Mouse (Mus musculus) spleen, adult 12 weeks (tissue): ENCODE results near the gene Pde2a.
A peak's percentile ranks its signal among the peaks of the same experiment; 100 is the strongest.

Experiments
- DNase-seq: peaks from one replicate; pipeline ENCODE4 v3.0.0; 2022; ENCODE audit warnings: low spot score

Pde2a gene

DNA sequence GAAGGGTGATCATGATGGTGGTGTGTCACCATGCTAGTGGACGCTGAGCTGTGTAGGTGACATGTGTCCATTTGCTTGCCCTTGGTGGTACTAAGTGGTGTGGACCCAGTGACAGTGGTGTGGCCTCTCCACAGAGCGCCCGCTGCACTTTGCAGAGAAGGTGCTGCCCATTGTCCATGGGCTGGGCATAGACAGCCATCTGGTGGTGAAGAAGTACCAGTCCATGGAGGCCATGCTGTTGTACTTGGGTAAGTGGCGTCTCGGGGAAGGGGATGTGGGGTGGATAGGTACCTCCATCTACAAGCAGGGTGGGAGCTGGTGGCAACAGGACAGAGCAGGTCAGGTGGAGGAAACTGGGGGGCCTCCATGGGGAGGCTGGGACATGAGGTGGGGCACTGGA is 17.7 kb upstream of the Pde2a start:
- DNase-seq = no peak

DNA sequence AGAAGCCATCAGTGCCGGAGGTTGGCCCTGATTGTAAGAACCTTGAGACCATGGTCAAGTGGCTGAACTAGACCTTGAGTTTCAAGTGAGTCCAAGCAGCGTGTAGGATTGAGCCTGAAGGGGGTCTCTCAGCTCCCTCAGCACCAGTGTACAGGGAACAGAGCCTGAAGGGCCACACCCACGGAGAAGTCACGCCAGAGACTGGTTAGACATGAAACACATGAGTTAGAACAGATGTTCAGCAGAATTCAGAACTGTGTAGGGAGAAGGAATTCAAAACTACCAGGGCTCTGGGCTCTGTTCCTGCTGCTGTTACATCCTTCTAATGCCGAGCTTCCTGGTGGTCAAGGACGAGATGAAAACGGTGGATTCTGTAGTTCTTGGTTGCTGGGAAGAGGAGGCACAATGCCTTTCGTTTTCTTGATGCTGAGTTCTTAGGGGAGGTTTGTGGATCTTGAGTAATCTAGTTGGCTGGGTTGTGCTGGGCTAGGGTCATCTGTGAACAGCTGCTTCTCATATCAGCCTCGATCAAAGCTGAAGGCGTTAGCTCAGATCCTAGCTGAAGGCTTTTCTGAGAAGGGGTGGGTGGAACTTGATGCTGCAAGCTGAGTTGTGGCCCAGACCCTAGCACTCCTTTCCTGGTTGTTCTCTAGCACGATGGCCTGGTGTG is 11.1 kb upstream of the Pde2a start, which contains the start of gene Gm45837:
Gene Gm45837 (plus strand): TSS at position 620 of the 670 bp plus-strand sequence.
- no peak for DNase-seq

DNA sequence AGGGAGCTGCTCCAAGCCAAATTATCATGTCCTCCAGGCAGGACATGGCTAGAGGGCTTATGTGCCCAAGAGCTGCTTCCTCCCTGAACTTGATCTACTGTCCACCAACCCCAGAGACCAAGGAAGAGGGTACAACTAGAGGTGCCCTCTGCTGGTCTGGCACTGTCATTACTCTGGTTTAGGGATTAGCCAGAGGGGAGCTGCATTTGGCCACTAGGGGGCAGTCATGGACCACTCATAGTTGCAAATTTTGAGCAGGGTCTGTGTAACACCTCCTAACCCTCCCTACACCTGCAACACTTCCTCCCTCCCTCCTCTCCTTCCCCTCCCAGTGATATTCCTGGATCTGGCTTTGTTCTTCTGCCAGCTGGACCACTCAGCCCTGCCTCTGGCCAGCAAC is 8.7 kb upstream of the Pde2a start:
- peak; percentile 75 for DNase-seq

DNA sequence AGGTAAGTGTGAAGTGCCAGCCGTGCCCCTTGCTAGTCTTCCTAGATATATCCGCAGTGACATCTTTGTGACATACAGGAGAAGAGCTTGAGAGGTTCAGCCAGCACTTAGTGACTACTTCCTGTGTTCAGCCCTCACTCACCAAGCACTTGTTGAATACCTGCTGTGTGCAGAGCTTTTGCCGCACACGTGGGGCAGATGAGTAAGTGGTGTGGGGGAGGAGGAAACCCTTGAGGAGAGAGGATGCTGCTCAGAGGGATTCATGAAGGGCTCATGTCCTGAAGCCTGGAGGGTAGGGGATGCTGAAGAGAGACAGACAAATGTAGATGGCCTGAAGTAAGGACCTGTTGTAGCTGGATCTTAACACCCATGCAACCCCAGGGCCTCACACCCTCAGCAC is 7.3 kb upstream of the Pde2a start:
- DNase-seq = no peak

DNA sequence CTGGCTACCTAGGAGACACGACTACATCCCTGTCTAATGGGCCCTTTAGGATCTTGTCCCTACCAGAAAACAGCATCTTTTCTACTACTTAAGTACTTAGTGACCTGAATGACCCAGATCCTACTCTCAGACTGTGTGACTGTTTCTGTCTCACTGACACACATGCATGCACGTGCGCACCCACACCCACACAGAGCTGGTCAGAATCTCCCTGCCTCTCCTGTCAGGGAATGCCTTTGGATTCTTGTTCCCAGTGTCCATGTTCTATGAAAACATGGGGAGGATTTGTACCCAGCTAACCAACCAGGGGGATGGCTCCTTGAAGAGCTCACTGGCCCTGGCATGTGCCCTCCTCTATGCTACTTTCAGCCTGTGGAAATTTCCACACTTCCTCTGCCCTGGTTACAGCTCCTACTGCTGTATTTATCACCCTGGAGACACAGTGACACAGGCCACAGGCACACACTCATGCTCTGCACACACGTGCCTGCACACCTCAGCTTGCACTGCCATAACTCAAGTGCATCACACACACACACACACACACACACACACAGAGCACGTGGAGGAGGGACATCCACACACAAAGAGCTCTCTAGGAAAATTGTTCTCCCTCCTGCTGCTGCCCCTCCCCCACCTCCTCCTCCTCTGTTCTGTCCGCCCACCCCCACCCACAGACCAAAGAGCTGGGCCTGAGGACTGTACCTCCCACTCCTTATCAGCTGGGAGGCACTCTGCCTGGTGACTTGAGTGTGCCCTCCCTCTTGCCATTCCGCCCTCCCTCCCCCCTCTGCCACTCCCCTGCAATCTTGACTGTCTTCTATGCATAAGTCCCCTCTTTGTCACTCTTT is 6.6 kb upstream of the Pde2a start:
- no peak for DNase-seq

DNA sequence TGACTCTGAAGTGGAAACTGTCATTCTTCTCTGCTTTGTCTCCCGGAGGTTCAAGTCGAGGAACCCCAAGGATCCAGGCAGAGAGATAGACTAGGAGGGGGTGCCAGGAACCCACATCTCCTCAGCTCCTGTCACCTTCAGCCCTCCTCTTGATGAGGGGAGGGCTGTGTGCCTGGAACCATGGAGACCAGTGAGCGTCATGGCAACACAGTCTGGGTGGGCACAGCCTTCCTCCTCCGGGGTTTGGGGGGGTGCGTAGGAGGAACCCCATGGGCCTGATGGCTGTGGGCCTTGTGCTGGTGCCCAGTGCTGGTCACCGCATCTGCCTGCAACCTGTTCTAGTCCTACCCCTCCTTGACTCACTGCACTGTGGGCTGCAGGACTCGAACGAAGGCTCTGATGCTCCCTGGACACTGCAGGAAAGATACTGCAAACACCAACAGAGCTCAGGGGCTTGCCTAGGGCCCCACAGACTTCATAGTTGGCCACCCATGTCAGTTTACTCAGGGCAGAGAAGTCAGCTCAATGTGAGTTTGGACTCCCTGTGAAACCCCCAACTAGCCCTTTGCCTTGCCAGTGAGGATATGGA is 5.9 kb upstream of the Pde2a start:
- no peak for DNase-seq

DNA sequence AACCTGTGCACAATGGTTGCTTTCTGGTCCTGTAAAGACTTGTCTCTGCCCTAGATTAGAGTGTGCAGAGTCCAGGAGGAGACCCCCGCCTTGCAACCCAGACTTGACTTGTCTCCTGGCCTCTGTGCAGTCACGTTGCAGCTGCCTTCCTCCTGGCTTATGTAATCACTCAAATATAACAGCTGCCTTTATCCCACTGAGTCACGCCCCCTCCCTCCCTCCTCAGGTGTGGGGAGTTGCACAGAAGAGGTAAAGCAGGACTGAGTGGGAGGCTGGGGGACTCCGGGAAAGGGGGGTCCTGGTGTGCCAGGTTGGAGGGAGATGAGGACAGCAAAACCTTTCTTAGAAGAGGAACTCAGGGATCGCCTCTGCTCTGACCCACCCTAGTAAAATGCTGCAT is 5.1 kb upstream of the Pde2a start:
- no peak for DNase-seq

DNA sequence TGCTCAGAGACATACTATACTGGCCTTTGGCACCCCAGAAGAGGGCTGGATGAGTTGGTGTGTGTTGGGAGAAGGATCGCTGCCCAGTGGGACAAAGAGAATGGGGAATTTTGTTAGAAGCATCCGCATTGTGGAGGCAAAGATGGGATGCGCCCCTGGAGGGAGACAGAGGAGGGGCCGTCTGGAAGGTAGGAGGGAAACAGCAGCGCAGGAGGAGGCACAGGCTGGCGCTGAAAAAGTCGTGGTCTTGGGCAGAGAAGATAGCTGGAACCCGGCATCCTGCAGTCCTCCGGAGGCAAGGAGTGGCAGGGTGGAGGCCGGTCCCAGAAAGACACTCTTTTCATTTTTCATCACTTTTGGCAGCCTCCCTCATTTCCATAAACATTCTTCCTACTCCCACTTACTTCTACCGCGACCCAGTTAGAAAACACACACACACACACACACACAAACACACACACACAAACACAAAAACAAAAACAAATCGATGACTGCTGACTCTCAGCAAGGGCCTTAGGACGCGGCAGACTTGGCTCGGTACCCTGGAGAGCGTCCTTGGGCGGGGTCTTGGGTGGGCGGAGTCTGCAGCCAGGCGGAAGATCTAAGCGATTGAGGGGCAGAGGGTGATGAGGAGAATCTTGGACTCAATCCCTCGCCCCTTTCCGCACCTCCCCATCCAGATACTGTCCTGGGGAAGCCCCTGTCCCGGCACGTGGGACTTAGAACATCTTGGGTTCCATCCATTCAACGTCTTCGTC is 2.3 kb upstream of the Pde2a start:
- DNase-seq = no peak

DNA sequence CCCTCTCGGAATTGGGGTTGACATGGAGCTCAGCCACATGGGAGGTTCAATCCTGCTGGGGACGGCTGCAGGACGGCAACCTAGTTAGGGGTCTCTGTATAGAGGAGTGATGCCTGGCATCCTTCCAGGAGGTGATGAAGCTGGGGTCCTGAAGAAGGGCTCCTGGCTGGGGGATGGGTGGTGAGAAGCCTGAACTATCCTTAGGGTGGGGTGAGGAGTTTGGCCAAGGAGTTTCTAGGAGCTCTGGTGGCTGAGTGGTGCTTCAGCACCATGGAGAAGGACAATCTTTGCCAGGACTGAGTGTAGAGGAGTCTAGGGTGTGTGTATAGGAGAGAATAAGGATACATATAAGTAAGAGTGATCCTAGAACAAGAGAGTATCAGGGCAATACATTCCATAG is 578 bp downstream of the Pde2a start:
- DNase-seq = no peak

DNA sequence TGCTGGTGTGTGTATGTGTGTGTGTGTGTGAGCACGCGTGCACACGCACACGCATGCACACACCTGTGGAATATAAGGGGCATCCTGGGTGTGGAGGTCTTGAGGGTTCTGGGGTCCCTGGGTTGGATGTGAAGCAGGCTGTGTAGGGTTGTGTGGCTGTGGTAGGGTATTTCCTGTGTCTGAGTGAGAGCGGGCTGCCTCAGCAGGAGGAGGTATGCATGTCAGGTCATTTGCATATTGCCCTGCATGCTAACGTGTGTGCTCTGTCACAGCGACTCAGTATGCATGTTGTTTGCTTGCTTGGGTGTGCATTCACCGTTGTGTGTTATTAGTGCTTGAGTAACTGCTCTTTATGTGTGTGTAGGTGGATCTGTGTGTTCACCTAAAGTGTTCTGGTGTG is 1.2 kb downstream of the Pde2a start:
- no peak for DNase-seq

DNA sequence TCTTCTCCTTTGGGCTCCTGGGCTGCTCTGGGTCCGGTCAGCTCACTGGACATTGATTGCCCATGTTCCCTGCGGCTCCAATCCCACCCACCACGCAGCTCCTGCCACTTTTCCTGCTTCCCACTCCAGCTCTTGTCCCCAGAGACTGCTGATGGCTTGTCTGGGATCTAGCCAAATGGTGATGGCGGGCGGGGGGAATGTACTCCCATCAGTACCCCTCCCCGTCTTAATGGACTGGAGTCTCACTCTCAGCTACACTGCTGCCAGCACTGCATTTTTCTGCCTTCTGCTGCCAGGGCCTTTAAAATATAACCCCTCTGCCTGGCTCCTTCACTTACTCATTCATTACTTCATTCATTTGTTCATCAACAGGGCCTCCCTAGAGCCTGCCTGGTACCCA is 2.5 kb downstream of the Pde2a start:
- DNase-seq = no peak

DNA sequence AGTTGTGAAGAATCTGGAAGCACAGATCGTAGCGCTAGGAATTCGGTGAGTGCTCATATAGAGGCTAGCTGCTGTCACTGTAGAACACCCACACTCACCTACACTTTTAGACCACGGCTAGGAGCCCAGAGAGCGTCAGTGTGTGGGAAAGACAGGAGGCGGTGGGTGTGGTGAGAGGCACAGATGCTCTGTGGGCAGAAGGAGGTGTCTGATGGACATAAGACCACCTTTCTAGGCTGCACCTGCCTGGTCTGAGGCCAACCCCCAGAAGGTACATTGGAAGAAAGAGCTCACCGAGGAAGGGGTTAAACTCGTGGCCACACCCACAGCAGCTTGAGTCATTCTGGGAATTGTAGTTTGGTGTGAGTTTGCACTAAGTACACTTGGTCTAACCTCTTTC is 5.2 kb downstream of the Pde2a start:
- DNase-seq = no peak

DNA sequence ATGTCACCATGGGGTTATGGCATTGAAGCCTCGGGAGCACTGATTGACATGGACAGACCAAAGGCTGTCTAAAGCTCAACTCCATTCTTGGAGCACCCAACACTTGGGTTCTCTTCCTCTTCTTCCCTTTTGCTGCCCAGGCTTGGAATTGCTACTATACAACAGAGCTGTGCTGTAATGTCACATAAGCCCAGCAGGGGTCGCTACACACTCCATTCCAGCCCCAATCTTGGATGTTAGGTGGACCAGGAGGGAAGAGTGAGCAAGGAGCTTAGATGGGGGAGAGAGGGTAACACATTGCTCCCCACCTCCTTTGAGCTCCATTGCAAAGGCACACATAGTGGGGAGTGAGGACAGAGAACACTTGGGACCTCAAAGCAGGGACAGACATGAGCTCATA is 6.2 kb downstream of the Pde2a start:
- no peak for DNase-seq

DNA sequence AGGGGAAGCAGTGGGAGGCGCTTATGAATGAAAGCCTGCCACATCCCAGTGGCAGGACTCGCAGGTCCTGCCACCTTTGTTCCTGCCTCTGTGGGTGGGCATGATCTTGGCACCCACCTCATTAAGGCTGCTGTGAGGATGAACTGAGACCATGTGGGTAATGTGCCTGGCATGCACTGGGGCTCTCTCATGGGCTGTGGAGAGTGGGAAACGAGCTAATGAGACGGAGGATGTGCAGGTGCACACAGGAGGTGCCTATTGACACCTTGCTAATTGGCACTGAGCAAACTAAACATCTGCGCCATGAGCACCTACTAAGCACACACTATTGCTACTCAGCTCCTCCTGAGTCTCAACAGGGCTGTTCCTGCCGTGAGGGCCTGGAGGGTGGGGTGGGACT is 13.5 kb downstream of the Pde2a start:
- DNase-seq = no peak

DNA sequence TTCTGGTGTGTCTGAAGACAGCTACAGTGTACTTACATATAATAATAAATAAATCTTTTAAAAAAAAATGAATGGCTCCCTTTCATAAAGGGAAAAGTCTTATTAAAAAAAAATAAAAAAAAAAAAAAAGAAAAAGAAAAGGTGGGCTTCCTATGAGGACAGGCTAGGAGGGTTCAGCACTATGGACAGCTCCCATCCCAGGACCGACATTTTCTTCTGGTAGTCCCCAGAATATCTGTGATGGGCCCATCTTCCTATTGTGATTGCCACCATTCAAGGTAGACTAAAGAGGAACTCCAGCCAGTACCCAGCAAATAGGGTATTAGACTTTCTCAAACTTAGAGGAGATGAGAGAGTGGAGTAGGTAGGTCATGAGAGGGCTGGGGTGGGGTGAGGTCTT is 16.4 kb downstream of the Pde2a start:
- DNase-seq = no peak

DNA sequence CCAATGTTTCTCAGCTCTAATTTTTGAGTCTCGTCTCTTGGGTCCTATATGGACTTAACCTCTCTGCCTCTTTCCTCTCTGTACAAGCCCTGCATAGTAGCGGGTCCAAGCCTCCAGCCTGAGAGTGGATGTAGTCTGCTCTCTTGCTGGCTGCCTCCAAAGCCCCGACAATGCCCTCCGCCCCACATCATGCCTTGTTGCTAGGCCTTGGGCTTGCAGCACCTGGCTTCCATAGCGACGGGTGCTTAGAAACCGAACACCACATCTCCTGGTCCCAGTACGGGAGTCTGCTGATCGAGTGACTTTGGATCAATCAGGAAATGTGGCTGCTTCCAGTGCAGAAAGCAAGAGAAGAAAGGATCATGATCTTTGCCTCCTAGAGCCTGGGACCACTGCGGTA is 21.6 kb downstream of the Pde2a start:
- no peak for DNase-seq

DNA sequence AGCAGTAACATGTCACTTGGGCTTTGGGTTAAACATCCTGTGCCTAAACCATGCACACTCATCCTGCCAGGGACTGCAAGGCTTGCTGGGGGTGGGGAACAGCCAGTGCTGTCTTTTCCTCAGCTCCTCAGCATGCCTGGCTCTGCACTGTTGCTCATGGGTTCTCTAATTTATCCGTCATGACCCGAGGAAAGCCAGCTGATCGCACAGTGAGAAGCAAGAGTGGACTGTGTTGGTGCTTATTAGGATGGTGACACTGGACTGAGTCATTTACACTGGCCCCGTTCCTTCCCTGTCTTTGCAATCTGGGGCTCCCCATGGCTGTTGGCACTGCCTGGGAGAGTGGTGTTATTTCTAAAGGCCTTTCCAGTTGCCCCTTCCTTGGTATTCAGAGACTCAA is 22.7 kb downstream of the Pde2a start:
- DNase-seq = no peak

DNA sequence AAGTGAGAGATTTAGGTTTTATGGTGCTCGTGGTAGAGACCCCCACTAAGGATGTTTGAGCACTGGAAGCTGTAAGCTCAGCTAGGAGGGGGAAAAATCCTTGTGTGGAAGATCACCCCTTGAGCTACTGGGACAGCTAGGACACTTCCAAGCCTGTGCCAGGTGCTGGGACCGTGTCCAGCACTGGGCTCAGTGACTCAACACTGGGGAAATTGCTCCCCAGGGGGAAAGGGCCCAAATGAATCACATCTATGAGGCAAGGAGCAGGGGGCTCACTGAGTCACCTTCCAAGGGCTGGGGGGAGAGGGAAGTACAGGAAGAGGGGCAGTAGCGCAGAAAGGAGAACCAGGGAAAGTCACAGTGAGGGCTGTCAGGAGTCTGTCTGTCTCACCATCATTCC is 28.4 kb downstream of the Pde2a start:
- DNase-seq = no peak

DNA sequence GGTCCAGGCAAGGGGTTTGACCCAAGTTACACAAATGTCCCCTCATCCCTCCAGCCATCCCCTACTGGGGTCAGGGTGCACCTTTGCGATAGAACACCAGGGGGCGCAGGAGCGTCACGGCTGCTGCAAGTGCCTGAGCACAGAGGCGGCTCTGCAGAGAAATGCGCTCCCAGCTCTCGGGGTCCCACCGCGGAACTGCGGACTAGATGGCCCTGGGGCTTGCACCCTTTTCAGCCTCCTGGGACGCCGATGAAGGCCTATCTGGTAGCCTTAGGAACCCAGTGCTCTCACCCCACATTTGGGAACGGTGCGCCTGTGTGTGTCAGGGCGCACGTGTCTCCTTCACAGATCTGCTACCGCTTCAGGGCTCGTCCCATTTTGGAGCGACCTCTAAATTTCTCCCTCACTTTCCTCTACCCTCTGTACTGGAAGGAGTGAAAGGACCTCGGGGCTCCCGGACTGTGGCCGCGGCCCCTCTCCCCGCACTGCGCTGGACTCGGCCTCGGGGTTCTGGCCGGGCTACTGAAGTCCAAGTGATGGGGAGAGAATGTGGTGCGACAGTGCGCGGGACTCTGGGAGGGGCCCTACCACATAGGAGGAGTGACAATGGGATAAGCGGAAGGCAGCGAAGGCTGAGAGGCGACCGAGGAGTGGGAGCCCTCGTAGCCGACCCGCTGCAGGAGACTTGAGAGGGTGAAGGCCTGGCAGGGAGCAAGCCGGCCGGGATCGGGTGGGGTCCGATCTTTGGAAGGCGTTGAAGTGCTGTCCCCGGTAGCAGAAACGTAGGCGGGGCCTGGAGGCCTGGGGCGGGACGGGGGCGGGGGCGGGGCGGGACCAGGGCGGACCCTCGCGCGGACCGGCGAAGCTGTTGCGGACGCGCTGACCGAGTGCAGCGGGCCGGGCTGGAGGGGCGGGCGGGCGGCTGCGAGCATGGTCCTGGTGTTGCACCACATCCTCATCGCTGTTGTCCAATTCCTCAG is 29.2 kb downstream of the Pde2a start:
- peak; percentile 72 for DNase-seq

DNA sequence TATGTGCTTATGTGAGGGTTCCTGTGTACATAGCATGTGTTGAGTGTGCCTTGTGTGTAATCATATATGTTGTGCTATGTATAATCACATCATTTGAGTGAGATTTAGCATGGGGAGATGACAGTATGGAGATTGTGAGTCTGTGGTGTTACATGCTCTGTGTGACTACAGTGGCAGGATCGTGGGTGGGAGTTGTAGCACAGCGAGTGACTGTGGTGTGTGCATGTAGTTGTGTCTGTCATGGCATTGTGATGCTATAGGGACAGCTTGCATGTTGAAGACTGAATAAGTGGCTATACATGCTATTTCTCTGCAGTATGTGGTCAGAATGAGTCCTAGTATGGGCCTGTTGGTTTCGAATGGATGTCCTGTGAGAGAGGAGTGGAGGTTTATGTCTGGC is 31.2 kb downstream of the Pde2a start:
- no peak for DNase-seq

DNA sequence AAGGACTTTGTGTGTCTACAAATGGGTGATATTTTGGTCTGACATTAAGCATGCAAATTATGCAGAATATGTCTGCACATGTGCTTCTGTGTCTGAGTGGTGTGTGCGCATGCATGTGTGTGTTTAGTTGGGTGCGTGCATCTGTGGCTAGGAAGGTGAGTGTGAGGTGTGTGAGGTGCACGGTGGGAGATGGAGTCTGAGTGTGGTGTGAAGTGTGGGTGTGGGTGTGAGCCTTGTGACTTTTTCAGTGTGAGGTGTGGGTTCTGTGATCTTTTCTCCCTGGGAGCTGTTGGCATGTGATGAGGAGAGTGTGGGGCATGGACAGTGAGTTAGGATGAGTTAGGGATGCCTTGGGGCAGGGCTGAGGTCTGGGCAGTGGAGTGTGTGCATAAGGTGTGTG is 31.8 kb downstream of the Pde2a start:
- no peak for DNase-seq
